Mouse (Mus musculus) embryonic facial prominence, embryonic 10.5 days (tissue): Measurements from ENCODE around the gene Wdr91. TPM values are rescaled to one million over a fixed set of nuclear protein-coding genes. Genes with fewer than 3 reads are reported as not detected.
A peak's percentile ranks its signal among the peaks of the same experiment; 100 is the strongest.

Experiments
- DNase-seq: peaks from one replicate; pipeline ENCODE4 v3.0.0-alpha.2; 2017; ENCODE audit warnings: low spot score
- H3K27ac ChIP-seq: fragments of 300-500 bp; sonication (generic); replicated peaks from 2 replicates; pipeline ENCODE4 v1.5.1; 2016; ENCODE audit warnings: mild to moderate bottlenecking
- H3K27me3 ChIP-seq: fragments of 300-500 bp; sonication (generic); replicated peaks from 2 replicates; pipeline ENCODE4 v1.6.1; 2016; ENCODE audit warnings: low read depth, mild to moderate bottlenecking; ENCODE audit not compliant: poor library complexity, severe bottlenecking
- H3K36me3 ChIP-seq: fragments of 300-500 bp; sonication (generic); replicated peaks from 2 replicates; pipeline ENCODE4 v1.6.1; 2016; ENCODE audit warnings: mild to moderate bottlenecking, moderate library complexity
- H3K4me1 ChIP-seq: fragments of 300-500 bp; sonication (generic); 2 replicates; pipeline ENCODE4 v1.6.1; 2016
- H3K4me3 ChIP-seq: fragments of 300-500 bp; sonication (generic); 2 replicates; pipeline ENCODE4 v1.5.1; 2016; ENCODE audit warnings: mild to moderate bottlenecking, moderate library complexity
- H3K9me3 ChIP-seq: fragments of 300-500 bp; sonication (generic); 2 replicates; pipeline ENCODE4 v1.6.1; 2016; ENCODE audit warnings: mild to moderate bottlenecking
- WGBS: fragments of 180-500 bp; shearing (Covaris S2); methylation state at CpG from one replicate; pipeline ENCODE4 v1.1.7; 2016; 5-methylcytosine and 5-hydroxymethylcytosine counted together
- polyA plus RNA-seq: library from polyadenylated mRNA; unstranded; fragments of >200 nt; fragmentation: Nextera tagmentation; extraction: Ambion mirVana; gene quantifications from 2 replicates; pipeline ENCODE4 v1.2.1, GENCODE M21; 2016

The Wdr91 gene
- polyA plus RNA-seq, 1 experiment from 2014 or later: 11.9 TPM

GRCm38 (mm10) chr6:34865213-34865612 is 45.5 kb downstream of the Wdr91 start:
- no peak for DNase-seq

GRCm38 (mm10) chr6:34863786-34864514 is 46.7 kb downstream of the Wdr91 start:
- Histone ChIP-seq H3K27ac (no peak overlapping the region), H3K4me3 (no peak overlapping the region), H3K27me3 (no peaks in the 10 kb centered on the region), H3K4me1 (peaks cover 37% of the 10 kb centered on the region), H3K36me3 (no peaks in the 10 kb centered on the region), H3K9me3 (no peaks in the 10 kb centered on the region)
- no peak for DNase-seq
- 57% methylated on average over 9 of the region's 9 CpGs for WGBS

More at GRCm38 (mm10) chr6:34865213-34865612, 45.5 kb downstream of the Wdr91 start:
- Histone ChIP-seq H3K27ac (0 out of 2 replicates have a peak overlapping the region, but pooled peaks have one; percentile 44), H3K4me1 (peaks cover 43% of the 10 kb centered on the region), H3K36me3 (no peaks in the 10 kb centered on the region), H3K4me3 (no peak overlapping the region), H3K27me3 (no peaks in the 10 kb centered on the region), H3K9me3 (no peaks in the 10 kb centered on the region)
- WGBS: 58% methylated on average over 5 of the region's 5 CpGs

DNA sequence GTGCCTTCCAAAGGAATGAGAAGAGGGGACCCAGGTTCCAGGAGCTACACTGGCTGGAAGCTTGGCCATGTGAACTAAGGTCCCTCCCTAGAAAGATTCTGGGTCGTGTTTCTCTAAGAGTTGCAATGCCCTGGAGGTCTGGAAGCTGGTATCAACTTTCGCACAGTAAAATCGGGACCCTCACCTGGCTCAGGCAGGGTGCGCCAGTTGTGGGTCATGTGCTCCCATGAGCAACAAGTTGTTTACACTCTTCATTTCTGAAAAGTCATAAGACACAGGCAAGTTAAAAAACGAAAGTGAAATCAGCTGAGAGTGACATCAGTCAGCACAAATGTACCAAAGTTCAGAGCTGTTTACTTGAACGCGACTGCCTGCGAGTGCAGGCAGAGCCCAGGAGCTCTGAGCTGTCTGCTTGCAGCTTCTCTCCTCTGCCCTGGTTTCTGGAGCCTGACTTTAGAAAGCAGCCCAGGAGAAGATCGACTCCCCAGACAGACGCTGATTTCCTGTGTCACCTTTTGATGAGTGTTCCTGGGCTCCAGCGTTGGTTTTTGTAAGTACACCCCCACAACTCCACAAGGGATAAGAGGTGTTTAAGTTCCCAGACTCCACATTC is 47.8 kb downstream of the Wdr91 start, which contains the start of gene Tmem140:
Tmem140 (plus strand) TSS at position 356 of the 613 bp plus-strand sequence.
- WGBS: 41% methylated on average over 11 of the region's 11 CpGs
- no peaks in the 10 kb centered on the region for H3K9me3 ChIP-seq
- H3K27me3 ChIP-seq: no peaks in the 10 kb centered on the region
- H3K27ac ChIP-seq: no peak within 1 kb of the TSS
- H3K4me1 ChIP-seq: peaks cover 37% of the 10 kb centered on the region
- no peak for DNase-seq
- H3K36me3 ChIP-seq: no peaks in the 10 kb centered on the region
- H3K4me3 ChIP-seq: no peak within 1 kb of the TSS

DNA sequence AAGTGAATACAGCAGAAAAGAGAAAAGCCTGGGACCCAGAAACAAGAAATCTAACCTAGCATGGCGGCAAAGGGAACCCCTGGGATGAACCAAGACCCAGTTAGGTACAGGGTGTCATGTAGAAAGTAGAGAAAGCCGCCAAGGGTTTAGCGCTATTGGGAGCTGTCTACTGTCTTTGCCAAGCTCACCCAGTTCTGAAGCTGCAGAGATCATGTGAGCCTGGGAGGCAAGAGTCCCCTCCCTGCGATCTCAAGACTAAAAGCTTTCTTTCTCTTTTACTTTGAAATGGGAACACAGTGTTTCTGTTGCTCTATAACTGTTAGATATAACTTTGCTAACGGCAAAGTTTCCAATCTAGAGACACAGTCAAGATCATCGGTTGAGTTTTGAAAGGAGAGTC is 48.3 kb downstream of the Wdr91 start:
- Histone ChIP-seq H3K36me3 (no peaks in the 10 kb centered on the region), H3K4me3 (no peak overlapping the region), H3K4me1 (peaks cover 36% of the 10 kb centered on the region), H3K27me3 (no peaks in the 10 kb centered on the region), H3K27ac (no peak overlapping the region), H3K9me3 (no peaks in the 10 kb centered on the region)
- 91% methylated on average over 6 of the region's 6 CpGs for WGBS
- no peak for DNase-seq

DNA sequence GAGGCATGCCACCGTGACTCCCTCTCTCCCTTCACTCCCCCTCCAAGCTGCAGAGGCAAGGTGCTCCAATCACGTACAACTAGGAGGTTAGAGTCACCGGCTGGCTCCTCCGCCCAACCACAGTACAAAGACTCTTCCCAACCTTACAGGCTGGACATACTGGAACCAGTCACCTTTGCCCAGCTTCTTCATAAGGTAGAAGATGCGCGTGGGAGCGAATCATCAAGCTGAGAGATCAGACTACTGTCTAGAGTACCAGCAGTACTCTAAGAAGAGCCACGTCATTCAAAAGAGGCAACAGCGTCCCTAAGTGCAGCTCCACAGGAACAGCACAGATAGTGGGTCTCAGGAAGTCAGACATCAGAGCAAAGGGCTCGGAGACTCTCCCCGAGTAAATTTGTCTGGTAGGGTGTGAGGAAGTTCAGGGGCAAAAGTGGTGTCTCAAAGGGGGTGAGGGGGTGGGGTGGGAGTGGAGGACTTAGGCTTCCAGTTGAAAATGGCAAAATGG is 49.1 kb downstream of the Wdr91 start:
- H3K4me1 ChIP-seq: peaks cover 28% of the 10 kb centered on the region
- no peaks in the 10 kb centered on the region for H3K36me3 ChIP-seq
- DNase-seq: no peak
- no peaks in the 10 kb centered on the region for H3K9me3 ChIP-seq
- no peak overlapping the region for H3K27ac ChIP-seq
- H3K4me3 ChIP-seq: no peak overlapping the region
- H3K27me3 ChIP-seq: no peaks in the 10 kb centered on the region
- 91% methylated on average over 11 of the region's 11 CpGs for WGBS

DNA sequence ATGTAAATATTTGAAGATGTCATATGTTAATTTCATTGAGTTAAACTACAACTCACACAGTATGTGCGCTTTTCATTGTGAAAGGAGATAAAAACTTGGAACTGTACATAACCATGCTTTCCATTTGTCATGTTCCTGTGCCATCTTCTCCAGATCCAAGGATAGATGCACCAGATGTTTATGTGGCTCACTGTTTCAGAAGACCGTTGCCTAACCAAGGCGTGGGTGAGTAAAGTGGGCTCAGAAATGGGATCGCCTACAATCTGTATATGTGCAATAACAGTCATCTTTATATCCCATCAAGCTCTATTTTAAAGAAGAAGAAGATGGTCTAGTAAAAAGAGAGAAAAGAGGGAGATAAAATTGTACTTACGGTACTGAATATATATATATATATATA is 78.3 kb downstream of the Wdr91 start:
- Histone ChIP-seq H3K4me1 (no peaks in the 10 kb centered on the region), H3K27me3 (no peaks in the 10 kb centered on the region), H3K4me3 (no peak overlapping the region), H3K36me3 (no peaks in the 10 kb centered on the region), H3K9me3 (no peaks in the 10 kb centered on the region), H3K27ac (no peak overlapping the region)
- no peak for DNase-seq
- 94% methylated on average over 5 of the region's 5 CpGs for WGBS

Other genes starting within 250 kb of the Wdr91 start
- 2.8 and 3.3 TPM in 2 replicates for gene Agbl3, start 130.4 kb downstream of the Wdr91 start, polyA plus RNA-seq
- 1.8 and 1.9 TPM in 2 replicates for gene Tmem140, start 47.7 kb downstream of the Wdr91 start, polyA plus RNA-seq
- gene Cyren, start 32.8 kb downstream of the Wdr91 start, polyA plus RNA-seq: 18.9 and 19.2 TPM in 2 replicates
- gene Stra8, start 9.3 kb upstream of the Wdr91 start, polyA plus RNA-seq: 0.12 TPM in 1 of 2 replicates, not detected in the other
- gene Slc23a4, start 77.5 kb upstream of the Wdr91 start, polyA plus RNA-seq: 0.20 and 0.55 TPM in 2 replicates
- gene Cnot4, start 222.8 kb upstream of the Wdr91 start, polyA plus RNA-seq: 29.1 and 30.1 TPM in 2 replicates